Mouse (Mus musculus) MEL (cell line): ENCODE data around the gene Cttnbp2. TPM values are rescaled to one million over a fixed set of nuclear protein-coding genes. Genes with fewer than 3 reads are reported as not detected.

ENCODE experiments used
- DNase-seq: peaks from one replicate; pipeline ENCODE4 v3.0.0; 2011; ENCODE audit warnings: low read depth, low spot score
- H3K27ac ChIP-seq: 2 replicates; pipeline ENCODE4 v1.5.1; 2012; ENCODE audit warnings: low read depth, mild to moderate bottlenecking, control low read depth, low read length, moderate library complexity; ENCODE audit not compliant: control insufficient read depth
- H3K27me3 ChIP-seq, 2 experiments: fragments of 150-350 bp in 1 of 2; sonication (generic) in 1 of 2; 2 replicates each; pipeline ENCODE4 v1.6.1; 2012; ENCODE audit warnings: low read length in 2 of 2, mild to moderate bottlenecking in 2 of 2, improper control_type of control experiment in 1 of 2, moderate library complexity in 1 of 2; ENCODE audit not compliant: insufficient read depth in 2 of 2, control insufficient read depth in 1 of 2
- H3K36me3 ChIP-seq, 2 experiments: 2 replicates each; pipeline ENCODE4 v1.6.1; 2012 to 2014; ENCODE audit warnings: low read length in 2 of 2, improper control_type of control experiment in 1 of 2, inconsistent platforms in 1 of 2, mild to moderate bottlenecking in 1 of 2; ENCODE audit not compliant: insufficient read depth in 2 of 2, control insufficient read depth in 1 of 2
- H3K4me1 ChIP-seq, 2 experiments: fragments of 150-350 bp in 1 of 2; sonication (generic) in 1 of 2; 2 replicates each; pipeline ENCODE4 v1.6.1; 2012; ENCODE audit warnings: low read length in 2 of 2, improper control_type of control experiment in 1 of 2, mild to moderate bottlenecking in 1 of 2; ENCODE audit not compliant: insufficient read depth in 2 of 2, control insufficient read depth in 1 of 2
- H3K4me3 ChIP-seq, 2 experiments: fragments of 150-350 bp in 1 of 2; sonication (generic) in 1 of 2; 2 replicates each; pipeline ENCODE4 v1.5.1; 2012; ENCODE audit warnings: low read depth in 2 of 2, low read length in 2 of 2, mild to moderate bottlenecking in 2 of 2, moderate library complexity in 2 of 2, control low read depth in 1 of 2, improper control_type of control experiment in 1 of 2; ENCODE audit not compliant: control insufficient read depth in 1 of 2, insufficient read depth in 1 of 2
- H3K79me2 ChIP-seq: 2 replicates; pipeline ENCODE4 v1.6.1; 2012; ENCODE audit warnings: mild to moderate bottlenecking, low read length, moderate library complexity; ENCODE audit not compliant: control insufficient read depth, poor library complexity, insufficient read depth
- H3K9ac ChIP-seq: 2 replicates; pipeline ENCODE4 v1.6.1; 2012; ENCODE audit warnings: low read depth, mild to moderate bottlenecking, control low read depth, low read length, moderate library complexity; ENCODE audit not compliant: control insufficient read depth, poor library complexity, severe bottlenecking
- H3K9me3 ChIP-seq: fragments of 150-350 bp; sonication (generic); replicated peaks from 2 replicates; pipeline ENCODE4 v1.6.1; 2012; ENCODE audit warnings: mild to moderate bottlenecking, low read length, improper control_type of control experiment, moderate library complexity; ENCODE audit not compliant: insufficient read depth
- E2F4 ChIP-seq: IDR thresholded peaks from 2 replicates; pipeline ENCODE4 v1.6.1; 2011; ENCODE audit warnings: low read depth, low read length, improper control_type of control experiment, borderline replicate concordance
- ETS1 ChIP-seq: IDR thresholded peaks from 2 replicates; pipeline ENCODE4 v1.6.1; 2012; ENCODE audit warnings: low read depth, mild to moderate bottlenecking, inconsistent platforms, low read length, improper control_type of control experiment, moderate library complexity
- GATA1 ChIP-seq: IDR thresholded peaks from 2 replicates; pipeline ENCODE4 v1.6.1; 2011; ENCODE audit warnings: low read depth, low read length, improper control_type of control experiment
- JUND ChIP-seq: IDR thresholded peaks from 2 replicates; pipeline ENCODE4 v1.6.1; 2011; ENCODE audit warnings: low read depth, mild to moderate bottlenecking, improper control_type of control experiment, low read length
- MAX ChIP-seq: IDR thresholded peaks from 2 replicates; pipeline ENCODE4 v1.6.1; 2011; ENCODE audit warnings: low read length, improper control_type of control experiment
- MAZ ChIP-seq: IDR thresholded peaks from 2 replicates; pipeline ENCODE4 v1.6.1; 2012; ENCODE audit warnings: low read depth, mild to moderate bottlenecking, inconsistent platforms, low read length, improper control_type of control experiment
- MXI1 ChIP-seq: IDR thresholded peaks from 2 replicates; pipeline ENCODE4 v1.6.1; 2011; ENCODE audit warnings: mild to moderate bottlenecking, low read depth, low read length, improper control_type of control experiment
- MYC ChIP-seq: IDR thresholded peaks from 2 replicates; pipeline ENCODE4 v1.6.1; 2011; ENCODE audit warnings: low read depth, mild to moderate bottlenecking, low read length, improper control_type of control experiment, moderate library complexity
- NRF1 ChIP-seq: IDR thresholded peaks from 2 replicates; pipeline ENCODE4 v1.6.1; 2014; ENCODE audit warnings: low read depth, mild to moderate bottlenecking, inconsistent platforms, low read length, improper control_type of control experiment, moderate library complexity; ENCODE audit not compliant: poor library complexity, insufficient read depth, severe bottlenecking
- POLR2A ChIP-seq, 2 experiments: IDR thresholded peaks; 2 replicates each; pipeline ENCODE4 v1.6.1; 2011 to 2012; ENCODE audit warnings: low read length in 2 of 2, mild to moderate bottlenecking in 2 of 2, control low read depth in 1 of 2, improper control_type of control experiment in 1 of 2, low read depth in 1 of 2, moderate library complexity in 1 of 2; ENCODE audit not compliant: control insufficient read depth in 1 of 2, insufficient read depth in 1 of 2, poor library complexity in 1 of 2
- POLR2AphosphoS2 ChIP-seq: IDR thresholded peaks from 2 replicates; pipeline ENCODE4 v1.6.1; 2011; ENCODE audit warnings: low read length, improper control_type of control experiment
- POLR2AphosphoS5 ChIP-seq: IDR thresholded peaks from 2 replicates; pipeline ENCODE4 v1.6.1; 2012; ENCODE audit warnings: low read depth, borderline replicate concordance, mild to moderate bottlenecking, inconsistent platforms, low read length, moderate library complexity, mixed read lengths
- RAD21 ChIP-seq: IDR thresholded peaks from 2 replicates; pipeline ENCODE4 v1.6.1; 2011; ENCODE audit warnings: mild to moderate bottlenecking, low read depth, low read length, improper control_type of control experiment
- SIN3A ChIP-seq: IDR thresholded peaks from 2 replicates; pipeline ENCODE4 v1.6.1; 2012; ENCODE audit warnings: low read length, improper control_type of control experiment, inconsistent platforms
- SMC3 ChIP-seq: IDR thresholded peaks from 2 replicates; pipeline ENCODE4 v1.6.1; 2011; ENCODE audit warnings: low read depth, low read length, improper control_type of control experiment
- TAL1 ChIP-seq: IDR thresholded peaks from 2 replicates; pipeline ENCODE4 v1.6.1; 2012; ENCODE audit warnings: mild to moderate bottlenecking, inconsistent platforms, low read length, moderate library complexity, mixed read lengths
- TCF12 ChIP-seq: IDR thresholded peaks from 2 replicates; pipeline ENCODE4 v1.6.1; 2014; ENCODE audit warnings: low read depth, mild to moderate bottlenecking, inconsistent platforms, low read length, improper control_type of control experiment, moderate library complexity
- ZC3H11A ChIP-seq: IDR thresholded peaks from 2 replicates; pipeline ENCODE4 v1.6.1; 2012; ENCODE audit warnings: low read depth, mild to moderate bottlenecking, inconsistent platforms, low read length, improper control_type of control experiment
- polyA plus RNA-seq, 2 experiments: library from polyadenylated mRNA; stranded (reverse) in 1 of 2; unstranded in 1 of 2; fragments of >175 nt in 1 of 2; fragments of >200 nt in 1 of 2; gene quantifications; 2 replicates each; pipeline versions ENCODE4 v1.2.1 to v1.2.4; 2012; ENCODE audit warnings: low replicate concordance in 2 of 2, low read depth in 1 of 2; ENCODE audit not compliant: insufficient read length in 2 of 2, insufficient read depth in 1 of 2, missing spikeins in 1 of 2
- total RNA-seq: library from RNA; depleted of rRNA; stranded (reverse); fragments of 300-350 nt; gene quantifications from 2 replicates; pipeline ENCODE4 v1.2.3, GENCODE M21; 2012

The Cttnbp2 gene
- total and polyA plus RNA-seq, 3 experiments, result 0.77 to 1.2 TPM; not detected in 1

DNA sequence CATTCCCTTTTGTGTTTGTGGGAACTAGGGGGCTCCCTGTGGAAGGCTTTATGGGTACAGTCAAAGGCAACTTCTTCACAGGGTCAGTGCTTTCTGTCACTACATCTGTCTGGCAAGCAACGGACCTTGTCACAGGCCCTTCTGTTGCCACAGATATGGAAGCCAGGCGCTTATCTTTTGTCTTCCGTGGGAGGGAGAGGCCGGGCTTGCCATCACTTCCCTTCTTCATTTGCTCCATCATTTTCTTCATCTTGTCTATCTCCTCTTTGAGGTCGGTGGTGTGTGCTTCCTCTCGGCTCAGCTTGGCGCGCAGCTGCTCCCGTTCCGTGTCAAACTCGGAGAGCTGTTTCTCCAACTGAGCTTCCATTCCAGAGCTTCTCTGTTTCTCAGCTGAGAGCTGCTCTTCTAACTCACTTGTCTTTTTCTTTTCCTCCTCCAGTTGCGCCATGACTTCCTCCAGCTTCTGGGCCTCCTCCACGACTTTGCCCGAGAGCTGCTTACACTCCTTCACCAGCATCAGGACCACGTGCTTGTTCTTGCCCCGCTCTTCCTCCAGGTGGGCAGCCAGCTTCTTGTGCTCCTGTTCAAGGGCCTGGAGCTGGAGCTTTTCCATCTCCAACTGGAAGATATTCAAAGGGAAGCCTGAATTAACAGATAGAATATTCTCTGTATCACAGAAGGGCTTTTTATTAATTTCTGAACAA lies 79.7 kb downstream of the Cttnbp2 start (continued):
- TF ChIP-seq ETS1, result peak; percentile 91
- TF ChIP-seq GATA1, result peak; percentile 97
- TF ChIP-seq MYC, result peak; percentile 92
- TF ChIP-seq TAL1, result peak; percentile 95
- peak; percentile 98 for TF ChIP-seq TCF12
- peak; percentile 83; the same call in 1 of the 2 replicates for TF ChIP-seq E2F4
- TF ChIP-seq NRF1, result no peak
- no peak; the same call in none of the 2 replicates for TF ChIP-seq MXI1
- TF ChIP-seq RAD21, result no peak
- no peak for TF ChIP-seq POLR2AphosphoS5
- peak; percentile 79 for TF ChIP-seq JUND
- TF ChIP-seq MAX, result peak; percentile 92
- TF ChIP-seq POLR2AphosphoS2, result peak; percentile 71; the same call in 1 of the 2 replicates

DNA sequence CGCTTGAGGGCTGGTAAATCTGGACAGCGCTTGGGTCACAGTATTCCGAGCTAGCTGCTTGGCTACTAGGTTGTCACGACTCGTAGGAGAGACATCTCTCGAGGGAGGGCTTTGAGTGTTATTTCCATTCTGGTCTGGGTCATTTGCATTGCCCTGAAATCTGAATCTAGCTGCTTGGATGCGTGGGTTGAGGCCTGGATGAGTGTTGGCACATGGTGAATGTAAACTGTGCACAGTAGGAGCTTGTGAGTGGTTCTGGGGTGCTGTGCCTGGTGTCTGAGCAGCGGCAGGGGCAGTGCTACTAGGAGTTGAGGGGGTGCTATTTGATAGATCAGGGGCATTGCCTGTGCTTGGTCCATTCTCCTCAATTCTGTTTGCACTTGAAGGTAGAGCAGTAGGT lies 80.3 kb downstream of the Cttnbp2 start:
- peaks cover 0 to 33% of the 10 kb centered on the region in 2 experiments; a peak in 2 of 4 replicates for H3K36me3 ChIP-seq
- H3K79me2 ChIP-seq, result no peaks in the 10 kb centered on the region
- H3K4me3 ChIP-seq, result no peak overlapping the region
- H3K9me3 ChIP-seq, result no peaks in the 10 kb centered on the region
- DNase-seq, result no peak
- H3K9ac ChIP-seq, result peak overlapping the region; percentile 30
- no peaks in the 10 kb centered on the region for H3K27me3 ChIP-seq
- peaks cover 7 to 34% of the 10 kb centered on the region in 2 experiments for H3K4me1 ChIP-seq
- TF ChIP-seq MYC, result no peak
- no peak for TF ChIP-seq MAZ
- no peak for TF ChIP-seq SIN3A
- TF ChIP-seq ZC3H11A, result no peak
- no peak for TF ChIP-seq POLR2A (IDR thresholded peaks at IDR 0.05; ENCODE audit: control insufficient read depth in 1 of 2, insufficient read depth in 1 of 2, low read depth in 1 of 2, low read length in 2 of 2, poor library complexity in 1 of 2)
- TF ChIP-seq NRF1, result no peak
- peak overlapping the region; percentile 96 for H3K27ac ChIP-seq

- Histone ChIP-seq H3K27me3 (no peaks in the 10 kb centered on the region), H3K36me3 (peaks cover 0 to 29% of the 10 kb centered on the region in 2 experiments; a peak in 2 of 4 replicates), H3K9ac (no peak overlapping the region), H3K27ac (no peak overlapping the region), H3K4me3 (no peak overlapping the region), H3K4me1 (peaks cover 7 to 33% of the 10 kb centered on the region in 2 experiments), H3K79me2 (no peaks in the 10 kb centered on the region), H3K9me3 (no peaks in the 10 kb centered on the region)
- TF ChIP-seq SMC3 (no peak), POLR2AphosphoS5 (no peak), JUND (no peak)
- DNase-seq, result no peak
Measured at GRCm38 (mm10) chr6:18432362-18432761, 82.3 kb downstream of the Cttnbp2 start.
